Mouse (Mus musculus): ENCODE data around the gene Galnt2.

The Galnt2 gene

GRCm38 (mm10) chr8:124375168-124375567 is 144.0 kb downstream of the Galnt2 start:
- peak; percentile 35 for DNase-seq (ENCODE audit: low read depth)

GRCm38 (mm10) chr8:124375727-124376126 is 144.5 kb downstream of the Galnt2 start:
- peak; percentile 25 for DNase-seq (ENCODE audit: low read depth)

- DNase-seq (ENCODE audit: low read depth): no peak
These were observed 145.2 kb downstream of the Galnt2 start for GRCm38 (mm10) chr8:124376406-124376805.

- no peak for DNase-seq (ENCODE audit: low read depth)
These were observed 148.1 kb downstream of the Galnt2 start for GRCm38 (mm10) chr8:124379289-124379688.

GRCm38 (mm10) chr8:124382235-124382634 is 151.0 kb downstream of the Galnt2 start:
- DNase-seq (ENCODE audit: low read depth): no peak

GRCm38 (mm10) chr8:124384336-124384735 is 153.1 kb downstream of the Galnt2 start:
- no peak for DNase-seq (ENCODE audit: low read depth)

- DNase-seq (ENCODE audit: low read depth): peak; percentile 47
These were observed 155.2 kb downstream of the Galnt2 start for GRCm38 (mm10) chr8:124386225-124386899.

GRCm38 (mm10) chr8:124389495-124389894 is 158.3 kb downstream of the Galnt2 start:
- no peak for DNase-seq (ENCODE audit: low read depth)

- no peak for DNase-seq (ENCODE audit: low read depth)
These were observed 160.0 kb downstream of the Galnt2 start for GRCm38 (mm10) chr8:124391191-124391590.

GRCm38 (mm10) chr8:124392271-124393012 is 161.3 kb downstream of the Galnt2 start:
- no peak for DNase-seq (ENCODE audit: low read depth)

- DNase-seq (ENCODE audit: low read depth): no peak
These were observed 161.8 kb downstream of the Galnt2 start for GRCm38 (mm10) chr8:124393013-124393412.

- DNase-seq (ENCODE audit: low read depth): peak; percentile 37
These were observed 162.7 kb downstream of the Galnt2 start for GRCm38 (mm10) chr8:124393927-124394326.

GRCm38 (mm10) chr8:124394951-124395350 is 163.8 kb downstream of the Galnt2 start:
- no peak for DNase-seq (ENCODE audit: low read depth)

Measured in NIH3T3 (cell line).